Mouse (Mus musculus) heart, embryonic 11.5 days (tissue): ENCODE measurements at regions not wholly inside any gene's neighbourhood (a gene's known extent, or its start where the extent isn't known, plus 50 kb on each side); places are given as distances from the start of the nearest gene placed in this dataset.

Experiments
- ATAC-seq: fragments of 200-750 bp; cut with Nextera tagmentation; replicated peaks from 2 replicates; pipeline ENCODE4 v1.8.0; 2017; ENCODE audit warnings: moderate library complexity; ENCODE audit not compliant: insufficient number of reproducible peaks, low FRiP score, low TSS enrichment
- H3K27ac ChIP-seq: fragments of 300-500 bp; sonication (generic); 2 replicates; pipeline ENCODE4 v1.5.1; 2014; ENCODE audit warnings: mild to moderate bottlenecking, low read depth, low read length
- H3K27me3 ChIP-seq: fragments of 300-500 bp; sonication (generic); 2 replicates; pipeline ENCODE4 v1.6.1; 2014; ENCODE audit warnings: mild to moderate bottlenecking, low read length, mixed read lengths; ENCODE audit not compliant: control insufficient read depth, insufficient read depth
- H3K36me3 ChIP-seq: fragments of 300-500 bp; sonication (generic); 2 replicates; pipeline ENCODE4 v1.6.1; 2014; ENCODE audit warnings: mild to moderate bottlenecking, low read length, moderate library complexity, mixed read lengths; ENCODE audit not compliant: control insufficient read depth, insufficient read depth
- H3K4me1 ChIP-seq: fragments of 300-500 bp; sonication (generic); 2 replicates; pipeline ENCODE4 v1.6.1; 2014; ENCODE audit warnings: low read length; ENCODE audit not compliant: control insufficient read depth, insufficient read depth
- H3K4me2 ChIP-seq: fragments of 300-500 bp; sonication (generic); 2 replicates; pipeline ENCODE4 v1.6.1; 2014; ENCODE audit warnings: mild to moderate bottlenecking, moderate library complexity
- H3K4me3 ChIP-seq: fragments of 300-500 bp; sonication (generic); 2 replicates; pipeline ENCODE4 v1.5.1; 2014; ENCODE audit warnings: low read depth, low read length
- H3K9ac ChIP-seq: fragments of 300-500 bp; sonication (generic); 2 replicates; pipeline ENCODE4 v1.6.1; 2014; ENCODE audit warnings: mild to moderate bottlenecking, low read depth, low read length, moderate library complexity
- H3K9me3 ChIP-seq: fragments of 300-500 bp; sonication (generic); replicated peaks from 2 replicates; pipeline ENCODE4 v1.6.1; 2016; ENCODE audit warnings: low read length; ENCODE audit not compliant: control insufficient read depth
- WGBS: fragments of 180-500 bp; shearing (Covaris S2); extraction: QIAGEN DNeasy Blood & Tissue Kit; methylation state at CpG from one replicate; pipeline ENCODE4 v1.1.7; 2014; ENCODE audit not compliant: insufficient replicate concordance; 5-methylcytosine and 5-hydroxymethylcytosine counted together

- H3K27ac ChIP-seq, result peak overlapping the region; percentile 35; the same call in 1 of the 2 replicates
- WGBS, result 6% methylated on average over 3 of the region's 3 CpGs
- H3K4me3 ChIP-seq, result no peak overlapping the region
- no peaks in the 10 kb centered on the region for H3K36me3 ChIP-seq
- H3K27me3 ChIP-seq, result no peaks in the 10 kb centered on the region
- peak overlapping the region; percentile 35 for H3K4me2 ChIP-seq
- ATAC-seq, result peak; percentile 74
- no peaks in the 10 kb centered on the region for H3K9me3 ChIP-seq
- H3K9ac ChIP-seq, result no peak overlapping the region
- peaks cover 15% of the 10 kb centered on the region for H3K4me1 ChIP-seq
These were observed 53.8 kb upstream of the Prdm11 start for GRCm38 (mm10) chr2:93099780-93100179.

GRCm38 (mm10) chr2:93097016-93097415 is 51.0 kb upstream of the Prdm11 start:
- Histone ChIP-seq H3K36me3 (no peaks in the 10 kb centered on the region), H3K4me1 (peaks cover 15% of the 10 kb centered on the region), H3K27me3 (no peaks in the 10 kb centered on the region), H3K9ac (no peak overlapping the region), H3K4me3 (no peak overlapping the region), H3K4me2 (no peak overlapping the region), H3K9me3 (no peaks in the 10 kb centered on the region), H3K27ac (no peak overlapping the region)
- ATAC-seq, result no peak
- 95% methylated on average over 2 of the region's 2 CpGs for WGBS

GRCm38 (mm10) chr2:93096078-93096729 is 50.2 kb upstream of the Prdm11 start:
- no peak for ATAC-seq
- 73% methylated on average over 6 of the region's 6 CpGs for WGBS
- no peaks in the 10 kb centered on the region for H3K9me3 ChIP-seq

More at GRCm38 (mm10) chr2:93096078-93096729, 50.2 kb upstream of the Prdm11 start:
- H3K4me2 ChIP-seq, result no peak overlapping the region
- no peaks in the 10 kb centered on the region for H3K27me3 ChIP-seq
- no peak overlapping the region for H3K4me3 ChIP-seq
- H3K4me1 ChIP-seq, result peaks cover 15% of the 10 kb centered on the region
- no peak overlapping the region for H3K27ac ChIP-seq
- H3K36me3 ChIP-seq, result no peaks in the 10 kb centered on the region
- H3K9ac ChIP-seq, result no peak overlapping the region
